Mouse (Mus musculus) lung, postnatal 10 days (tissue): ENCODE measurements around the gene F2rl3.

Experiments
- DNase-seq: peaks from one replicate; pipeline ENCODE4 v3.0.0; 2021

The F2rl3 gene

GRCm38 (mm10) chr8:72761322-72762051 is at the start of gene F2rl3:
TSS of gene F2rl3 (plus strand) at chr8:72761880.
- DNase-seq = peak; percentile 50

GRCm38 (mm10) chr8:72712569-72712968 is 49.1 kb upstream of the F2rl3 start:
- no peak for DNase-seq

GRCm38 (mm10) chr8:72716594-72716993 is 45.1 kb upstream of the F2rl3 start:
- DNase-seq = no peak

- no peak for DNase-seq
Measured at GRCm38 (mm10) chr8:72720541-72720940, 41.1 kb upstream of the F2rl3 start.

GRCm38 (mm10) chr8:72722769-72723650 is 38.7 kb upstream of the F2rl3 start, which contains the start of gene Sin3b:
TSS of gene Sin3b (plus strand) at chr8:72723285.
- DNase-seq = peak; percentile 98

- DNase-seq = peak; percentile 21
Measured at GRCm38 (mm10) chr8:72723651-72724001, 38.1 kb upstream of the F2rl3 start.

- no peak for DNase-seq
Measured at GRCm38 (mm10) chr8:72728636-72729035, 33.0 kb upstream of the F2rl3 start.

GRCm38 (mm10) chr8:72735001-72735400 is 26.7 kb upstream of the F2rl3 start:
- no peak for DNase-seq

- DNase-seq = no peak
Measured at GRCm38 (mm10) chr8:72736868-72737267, 24.8 kb upstream of the F2rl3 start.

GRCm38 (mm10) chr8:72746061-72746460 is 15.6 kb upstream of the F2rl3 start:
- peak; percentile 47 for DNase-seq

- no peak for DNase-seq
Measured at GRCm38 (mm10) chr8:72749846-72750245, 11.8 kb upstream of the F2rl3 start.

- no peak for DNase-seq
Measured at GRCm38 (mm10) chr8:72750266-72750665, 11.4 kb upstream of the F2rl3 start.

- no peak for DNase-seq
Measured at GRCm38 (mm10) chr8:72751126-72751525, 10.6 kb upstream of the F2rl3 start.

GRCm38 (mm10) chr8:72752289-72752688 is 9.4 kb upstream of the F2rl3 start:
- no peak for DNase-seq

GRCm38 (mm10) chr8:72753165-72753564 is 8.5 kb upstream of the F2rl3 start:
- no peak for DNase-seq

- DNase-seq = no peak
Measured at GRCm38 (mm10) chr8:72753781-72754180, 7.9 kb upstream of the F2rl3 start.

GRCm38 (mm10) chr8:72756031-72756430 is 5.6 kb upstream of the F2rl3 start:
- peak; percentile 0 for DNase-seq

GRCm38 (mm10) chr8:72756771-72757390 is 4.8 kb upstream of the F2rl3 start:
- peak; percentile 0 for DNase-seq

- peak; percentile 1 for DNase-seq
Measured at GRCm38 (mm10) chr8:72757426-72758195, 4.1 kb upstream of the F2rl3 start.

- DNase-seq = peak; percentile 1
Measured at GRCm38 (mm10) chr8:72758310-72758709, 3.4 kb upstream of the F2rl3 start.

GRCm38 (mm10) chr8:72760216-72760615 is 1.5 kb upstream of the F2rl3 start:
- DNase-seq = peak; percentile 0

- DNase-seq = peak; percentile 6
Measured at GRCm38 (mm10) chr8:72762306-72762705, 626 bp downstream of the F2rl3 start.

GRCm38 (mm10) chr8:72765696-72766095 is 4.0 kb downstream of the F2rl3 start:
- DNase-seq = no peak
